Mouse (Mus musculus): ENCODE data around the gene Upk3b. TPM values are rescaled to one million over a fixed set of nuclear protein-coding genes. Genes with fewer than 3 reads are reported as not detected.

The Upk3b gene
- 0.13 and 0.24 TPM in 2 replicates for polyA plus RNA-seq (2016; fragmentation: Nextera tagmentation; extraction: Ambion mirVana)

DNA sequence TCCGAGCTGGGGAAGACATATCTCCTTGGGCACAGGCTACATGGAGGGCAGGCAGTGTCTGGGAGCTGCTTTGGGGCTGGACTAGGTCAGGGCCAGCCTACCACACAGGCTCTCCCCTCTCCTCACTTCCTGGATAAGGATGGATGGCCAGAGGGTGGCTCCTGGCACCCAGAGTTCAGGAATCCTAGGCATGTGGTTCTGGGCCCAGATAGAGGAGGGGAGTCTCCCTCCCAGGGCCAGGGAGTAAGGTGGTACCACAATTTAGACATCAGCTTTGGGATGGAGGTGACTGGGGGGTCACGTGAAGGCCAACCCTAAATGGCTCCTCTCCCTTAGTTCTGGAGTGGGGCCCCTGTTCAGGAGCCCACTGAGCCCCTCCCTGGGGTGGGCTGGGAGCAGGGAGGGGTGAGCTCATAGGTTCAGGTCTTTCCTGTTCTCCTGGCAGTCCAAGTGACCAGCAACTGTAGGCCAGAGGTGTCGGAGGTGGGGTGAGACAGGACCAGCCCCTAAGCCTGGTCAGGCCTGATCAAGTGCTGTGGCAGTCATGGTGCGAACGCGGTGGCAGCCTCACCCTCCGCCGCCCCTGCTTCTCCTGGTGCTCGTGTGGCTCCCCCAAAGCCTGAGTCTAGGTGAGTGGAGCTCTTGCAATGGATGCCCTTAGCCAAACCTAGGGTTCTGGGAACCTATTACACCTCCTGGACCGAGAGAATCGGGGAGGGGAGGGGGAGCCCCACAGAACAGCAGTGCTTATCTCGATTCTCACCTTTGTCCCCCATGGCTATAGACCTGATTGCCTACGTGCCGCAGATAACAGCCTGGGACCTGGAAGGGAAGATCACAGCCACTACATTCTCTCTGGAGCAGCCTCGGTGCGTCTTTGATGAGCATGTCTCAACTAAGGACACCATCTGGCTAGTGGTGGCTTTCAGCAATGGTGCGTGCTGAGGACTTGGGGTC lies at the start of gene Upk3b:
Gene Upk3b (plus strand): TSS at position 239 of the 957 bp plus-strand sequence.
- Histone ChIP-seq H3K9ac (replicated peaks) (no peak within 1 kb of the TSS), H3K27me3 (no peaks in the 10 kb centered on the region), H3K4me2 (no peak within 1 kb of the TSS), H3K4me1 (replicated peaks) (no peaks in the 10 kb centered on the region), H3K36me3 (no peaks in the 10 kb centered on the region; the same call in 1 of the 2 replicates), H3K4me3 (replicated peaks) (no peak within 1 kb of the TSS), H3K9me3 (no peaks in the 10 kb centered on the region), H3K27ac (no peak within 1 kb of the TSS)
- ATAC-seq (ENCODE audit: insufficient number of reproducible peaks, insufficient read depth, low FRiP score, low TSS enrichment, low read depth): no peak
- 69% methylated on average over 17 of the region's 17 CpGs for WGBS

DNA sequence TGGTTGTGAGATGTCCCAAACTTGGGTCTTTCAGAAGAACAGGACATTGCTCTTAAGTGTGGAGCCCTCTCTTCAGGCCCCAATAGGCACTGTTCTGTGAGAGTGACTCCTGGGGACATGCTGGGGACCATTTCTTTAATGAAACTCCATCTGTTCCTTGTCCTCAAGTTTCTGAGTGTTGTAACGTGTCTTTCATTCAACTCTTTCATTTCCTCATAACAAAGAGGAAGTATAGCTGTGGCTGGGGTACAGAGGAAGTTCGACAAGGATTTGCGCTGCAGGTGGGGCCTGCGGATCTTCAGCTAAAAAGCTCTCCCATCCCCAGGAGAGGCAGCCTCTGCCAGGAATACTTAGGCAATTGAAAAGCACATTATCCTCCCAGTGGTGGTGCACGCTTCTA lies 47.7 kb upstream of the Upk3b start:
- Histone ChIP-seq H3K4me3 (replicated peaks) (no peak overlapping the region), H3K27me3 (no peaks in the 10 kb centered on the region), H3K27ac (no peak overlapping the region), H3K36me3 (no peaks in the 10 kb centered on the region), H3K4me2 (no peak overlapping the region), H3K4me1 (replicated peaks) (peaks cover 5% of the 10 kb centered on the region), H3K9me3 (no peaks in the 10 kb centered on the region), H3K9ac (replicated peaks) (no peak overlapping the region)
- 68% methylated on average over 5 of the region's 5 CpGs for WGBS
- ATAC-seq (ENCODE audit: insufficient number of reproducible peaks, insufficient read depth, low FRiP score, low TSS enrichment, low read depth): no peak

DNA sequence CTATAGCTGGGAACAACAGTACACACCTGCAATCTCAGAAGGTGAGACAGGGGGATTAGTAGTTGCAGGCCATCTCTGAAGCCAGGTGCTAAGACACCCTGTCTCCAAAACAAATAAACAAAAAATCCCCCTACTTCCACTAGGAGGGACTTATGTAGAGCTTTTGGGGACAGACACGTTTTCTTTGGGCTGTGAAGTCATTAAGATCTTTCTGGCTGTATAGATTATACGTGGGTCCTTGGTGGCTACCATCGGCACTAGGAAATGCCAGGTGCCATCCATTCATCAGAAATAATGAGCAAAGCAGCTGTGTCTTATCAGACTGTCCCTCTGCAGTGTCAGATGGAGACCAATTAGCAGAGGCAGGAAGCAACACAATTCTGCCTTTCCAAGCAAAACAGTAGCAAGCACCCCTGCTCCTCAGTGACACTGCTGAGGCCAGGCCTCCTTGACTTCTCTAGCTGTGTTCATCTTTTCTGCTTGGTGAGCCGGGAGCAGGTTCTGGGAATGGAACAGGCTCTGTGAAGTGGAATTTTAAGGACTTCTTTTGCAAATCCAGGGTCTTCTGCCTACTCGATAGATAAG lies 44.8 kb upstream of the Upk3b start:
- H3K27me3 ChIP-seq: no peaks in the 10 kb centered on the region
- H3K4me3 ChIP-seq (replicated peaks): no peak overlapping the region
- H3K27ac ChIP-seq: no peak overlapping the region
- H3K9ac ChIP-seq (replicated peaks): no peak overlapping the region
- no peak overlapping the region for H3K4me2 ChIP-seq
- H3K4me1 ChIP-seq (replicated peaks): peaks cover 16% of the 10 kb centered on the region
- no peak for ATAC-seq (ENCODE audit: insufficient number of reproducible peaks, insufficient read depth, low FRiP score, low TSS enrichment, low read depth)
- whole genome bisulfite sequencing: 56% methylated on average over 5 of the region's 5 CpGs
- no peaks in the 10 kb centered on the region for H3K9me3 ChIP-seq
- H3K36me3 ChIP-seq: peaks cover 22% of the 10 kb centered on the region

DNA sequence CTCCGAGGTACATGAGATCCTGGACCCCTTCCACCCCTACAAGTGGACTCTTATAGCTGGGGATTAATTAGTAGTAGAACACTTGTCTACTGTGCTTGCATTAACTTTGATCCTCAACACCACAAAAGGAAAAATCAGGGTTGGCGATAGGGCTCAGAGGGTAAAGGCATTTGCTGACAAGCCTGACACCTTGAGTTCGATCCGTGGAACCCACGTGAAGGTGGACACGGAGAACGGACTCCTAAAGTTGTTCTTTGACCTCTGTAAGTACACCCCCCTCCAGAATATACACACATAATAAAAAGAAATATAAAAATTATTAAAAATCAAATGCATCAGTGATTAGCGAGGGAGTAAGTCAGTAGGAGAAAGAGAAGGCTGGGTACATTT lies 44.0 kb upstream of the Upk3b start:
- peak; percentile 54; the same call in 1 of the 2 replicates for ATAC-seq (ENCODE audit: insufficient number of reproducible peaks, insufficient read depth, low FRiP score, low TSS enrichment, low read depth)
- WGBS: 62% methylated on average over 8 of the region's 8 CpGs

DNA sequence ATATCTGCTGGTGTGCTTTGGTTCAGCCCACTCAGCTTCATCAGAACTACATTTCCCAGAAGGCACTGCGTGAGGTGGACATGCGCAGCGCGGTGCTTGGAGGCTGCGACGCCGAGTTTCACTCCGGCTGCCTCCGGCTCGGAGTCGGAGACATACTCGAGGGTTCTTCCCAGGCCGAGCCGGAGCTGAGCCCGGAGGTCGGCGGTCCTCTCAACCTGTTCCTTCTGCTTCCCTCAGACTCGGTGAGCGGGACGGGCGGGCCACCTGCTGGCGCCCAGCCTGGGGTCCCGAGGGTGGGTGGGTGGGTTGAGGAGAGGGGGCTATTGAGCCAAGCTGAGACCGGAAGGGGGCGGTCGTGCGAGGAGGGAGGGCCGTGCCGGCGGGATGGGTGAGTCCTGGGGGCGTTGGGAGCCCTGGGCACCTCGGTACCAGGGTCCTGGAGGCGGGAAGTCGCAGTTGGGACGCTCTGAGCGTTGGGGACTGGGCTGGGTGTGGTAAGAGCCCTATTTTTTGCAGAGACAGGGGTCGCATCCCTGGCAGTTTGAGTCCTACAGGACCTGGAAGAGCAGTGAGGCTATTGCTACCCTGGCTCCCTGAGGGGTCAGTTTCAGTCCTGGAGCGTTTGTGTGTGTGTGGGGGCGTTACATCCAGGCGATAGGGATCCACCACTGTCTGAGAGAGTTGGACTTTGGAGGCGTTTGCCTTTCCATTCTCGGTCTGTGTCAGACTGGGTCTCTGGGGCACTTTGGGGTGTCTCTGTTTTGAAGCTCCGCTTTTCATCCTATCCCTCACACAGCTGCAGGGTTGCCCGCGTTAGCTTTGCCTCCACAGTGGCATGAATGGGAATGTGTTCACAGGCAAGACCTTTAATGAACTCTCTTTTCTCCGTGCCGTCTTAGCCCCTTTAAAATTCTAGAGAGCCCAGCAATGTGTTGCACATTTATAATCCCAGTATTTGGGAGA lies 43.3 kb upstream of the Upk3b start, which contains the start of gene Dtx2:
Gene Dtx2 (plus strand): TSS at position 76 of the 963 bp plus-strand sequence.
- Histone ChIP-seq H3K4me1 (replicated peaks) (peaks cover 16% of the 10 kb centered on the region), H3K9ac (replicated peaks) (peak within 1 kb of the TSS; percentile 86), H3K4me2 (peak within 1 kb of the TSS; percentile 80), H3K27me3 (no peaks in the 10 kb centered on the region), H3K27ac (peak within 1 kb of the TSS; percentile 90), H3K9me3 (no peaks in the 10 kb centered on the region), H3K36me3 (peaks cover 38% of the 10 kb centered on the region), H3K4me3 (replicated peaks) (peak within 1 kb of the TSS; percentile 80)
- WGBS: under 1% methylated on average over 47 of the region's 47 CpGs
- ATAC-seq (ENCODE audit: insufficient number of reproducible peaks, insufficient read depth, low FRiP score, low TSS enrichment, low read depth): peak; percentile 88

More for the DNA sequence above, 44.0 kb upstream of the Upk3b start:
- no peak overlapping the region for H3K9ac ChIP-seq (replicated peaks)
- H3K27ac ChIP-seq: no peak overlapping the region
- peaks cover 31% of the 10 kb centered on the region for H3K36me3 ChIP-seq
- peaks cover 16% of the 10 kb centered on the region for H3K4me1 ChIP-seq (replicated peaks)
- H3K4me3 ChIP-seq (replicated peaks): peak overlapping the region; percentile 80
- H3K4me2 ChIP-seq: no peak overlapping the region
- H3K9me3 ChIP-seq: no peaks in the 10 kb centered on the region
- H3K27me3 ChIP-seq: no peaks in the 10 kb centered on the region

DNA sequence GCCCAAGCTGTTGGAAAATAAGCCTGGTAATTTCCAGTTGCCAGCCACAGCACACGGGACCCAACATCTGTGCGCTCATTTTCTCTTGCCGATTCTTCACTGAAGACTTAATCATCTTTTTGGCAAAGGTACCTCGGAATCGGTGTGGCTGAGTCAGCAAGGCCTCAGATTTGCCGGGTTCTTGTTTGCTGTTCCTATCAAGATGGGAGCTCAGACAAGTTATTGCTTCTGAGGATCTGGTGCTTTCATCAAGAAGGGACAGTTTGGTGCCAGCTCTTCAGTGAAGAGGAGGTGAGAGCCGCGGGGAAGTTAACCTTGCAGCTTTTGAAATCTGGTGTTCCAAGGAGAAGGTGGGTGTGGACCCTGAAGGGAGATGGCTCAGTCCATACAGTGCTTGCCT lies 42.1 kb upstream of the Upk3b start:
- Histone ChIP-seq H3K4me3 (replicated peaks) (no peak overlapping the region), H3K4me1 (replicated peaks) (peaks cover 16% of the 10 kb centered on the region), H3K9me3 (no peaks in the 10 kb centered on the region), H3K36me3 (peaks cover 49% of the 10 kb centered on the region), H3K27me3 (no peaks in the 10 kb centered on the region), H3K9ac (replicated peaks) (no peak overlapping the region), H3K27ac (no peak overlapping the region), H3K4me2 (peak overlapping the region; percentile 80; the same call in 1 of the 2 replicates)
- ATAC-seq (ENCODE audit: insufficient number of reproducible peaks, insufficient read depth, low FRiP score, low TSS enrichment, low read depth): no peak
- 90% methylated on average over 8 of the region's 8 CpGs for WGBS

DNA sequence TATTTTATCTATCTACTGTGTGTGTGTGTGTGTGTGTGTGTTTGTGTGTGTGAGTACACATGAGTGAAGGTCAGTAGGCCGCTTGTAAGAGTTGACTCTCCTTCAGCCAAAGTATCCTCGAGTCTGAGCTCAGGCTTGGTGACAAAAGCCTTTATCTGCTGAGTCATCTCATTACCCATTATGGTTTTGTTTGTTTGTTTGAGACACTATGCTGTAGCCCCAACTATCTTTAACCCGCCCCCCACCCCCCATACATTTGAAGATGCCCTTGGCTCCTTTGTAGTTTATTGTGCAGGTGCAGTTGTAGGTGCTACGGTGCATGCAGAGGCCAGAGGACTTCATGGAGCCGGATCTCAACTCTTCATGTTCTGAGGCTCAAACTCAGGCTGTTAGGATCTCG lies 37.1 kb upstream of the Upk3b start:
- Histone ChIP-seq H3K36me3 (peaks cover 68% of the 10 kb centered on the region), H3K4me2 (no peak overlapping the region), H3K4me1 (replicated peaks) (peaks cover 38% of the 10 kb centered on the region), H3K27me3 (no peaks in the 10 kb centered on the region), H3K27ac (no peak overlapping the region), H3K9ac (replicated peaks) (no peak overlapping the region), H3K9me3 (no peaks in the 10 kb centered on the region), H3K4me3 (replicated peaks) (no peak overlapping the region)
- ATAC-seq (ENCODE audit: insufficient number of reproducible peaks, insufficient read depth, low FRiP score, low TSS enrichment, low read depth): no peak
- WGBS: 93% methylated on average over 6 of the region's 6 CpGs

DNA sequence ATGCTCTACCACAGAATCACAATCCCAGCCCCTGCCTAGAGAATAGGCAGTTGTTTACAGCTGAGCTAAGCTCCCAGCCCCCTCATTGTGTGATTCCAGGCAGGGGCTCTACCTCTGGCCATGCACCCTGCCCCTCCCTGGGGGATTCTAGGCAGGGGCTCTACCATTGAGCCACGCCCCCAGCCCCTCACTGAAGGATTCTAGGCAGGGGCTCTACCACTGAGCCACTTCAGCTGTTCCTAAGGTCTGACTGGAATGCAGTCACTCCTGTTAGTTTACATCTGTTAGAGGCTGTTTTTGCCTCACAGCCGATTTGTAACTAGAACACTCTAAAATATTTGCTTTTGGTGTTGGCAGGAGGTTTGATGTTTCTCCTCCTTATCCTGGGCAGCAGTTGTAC lies 36.0 kb upstream of the Upk3b start:
- Histone ChIP-seq H3K4me2 (no peak overlapping the region), H3K27me3 (no peaks in the 10 kb centered on the region), H3K4me3 (replicated peaks) (no peak overlapping the region), H3K4me1 (replicated peaks) (peaks cover 34% of the 10 kb centered on the region), H3K9ac (replicated peaks) (no peak overlapping the region), H3K36me3 (peaks cover 58% of the 10 kb centered on the region), H3K9me3 (no peaks in the 10 kb centered on the region), H3K27ac (peak overlapping the region; percentile 62)
- 72% methylated on average over 2 of the region's 2 CpGs for WGBS
- no peak for ATAC-seq (ENCODE audit: insufficient number of reproducible peaks, insufficient read depth, low FRiP score, low TSS enrichment, low read depth)

DNA sequence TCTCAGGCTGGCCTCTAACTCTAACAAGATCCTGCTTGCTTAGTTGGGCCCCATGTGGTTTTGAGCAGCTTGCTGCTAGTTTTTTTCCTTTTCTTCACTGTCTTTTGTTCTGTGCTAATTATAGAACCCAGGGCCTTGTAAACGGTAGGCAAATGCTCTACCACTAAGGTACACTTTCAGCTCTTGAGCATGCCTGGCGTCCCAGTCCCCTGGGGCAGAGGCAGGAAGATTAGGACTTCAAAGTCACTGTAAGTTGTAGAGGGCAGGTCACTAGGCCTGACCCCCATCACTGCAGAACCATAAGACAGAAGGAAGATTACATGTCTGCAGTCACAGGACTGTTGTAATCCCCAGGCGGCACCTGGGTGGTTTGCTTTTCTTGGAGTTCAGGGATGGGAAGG lies 35.5 kb upstream of the Upk3b start:
- Histone ChIP-seq H3K9ac (replicated peaks) (no peak overlapping the region), H3K9me3 (no peaks in the 10 kb centered on the region), H3K4me2 (no peak overlapping the region), H3K4me1 (replicated peaks) (peaks cover 35% of the 10 kb centered on the region), H3K27ac (peak overlapping the region; percentile 62), H3K4me3 (replicated peaks) (no peak overlapping the region), H3K36me3 (peaks cover 54% of the 10 kb centered on the region), H3K27me3 (no peaks in the 10 kb centered on the region)
- no peak for ATAC-seq (ENCODE audit: insufficient number of reproducible peaks, insufficient read depth, low FRiP score, low TSS enrichment, low read depth)
- WGBS: 15% methylated on average over 3 of the region's 3 CpGs

DNA sequence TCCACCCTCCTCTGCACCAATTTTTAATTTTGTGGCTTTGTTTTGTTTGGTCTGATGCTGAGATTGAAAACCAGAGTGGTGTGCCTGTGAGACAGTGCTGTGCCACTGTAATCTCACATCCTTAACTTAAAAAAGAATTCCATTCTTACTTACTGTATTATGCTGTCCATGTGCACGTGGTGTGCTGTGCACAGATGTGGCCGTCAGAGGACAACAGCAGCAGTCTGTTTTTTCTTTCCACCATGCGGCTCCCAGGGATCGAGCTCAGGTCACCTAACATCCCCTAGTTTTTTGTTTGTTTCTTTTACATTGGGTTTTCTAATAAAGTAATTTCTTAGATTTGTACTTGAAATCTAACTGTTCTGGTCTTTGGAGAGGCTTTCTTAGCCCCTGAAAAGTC lies 33.8 kb upstream of the Upk3b start:
- no peak for ATAC-seq (ENCODE audit: insufficient number of reproducible peaks, insufficient read depth, low FRiP score, low TSS enrichment, low read depth)
- H3K9me3 ChIP-seq: no peaks in the 10 kb centered on the region
- H3K4me3 ChIP-seq (replicated peaks): no peak overlapping the region
- H3K27me3 ChIP-seq: no peaks in the 10 kb centered on the region
- no peak overlapping the region for H3K9ac ChIP-seq (replicated peaks)
- no peak overlapping the region for H3K4me2 ChIP-seq
- peaks cover 45% of the 10 kb centered on the region for H3K36me3 ChIP-seq
- 60% methylated on average over 4 of the region's 4 CpGs for WGBS
- H3K27ac ChIP-seq: peak overlapping the region; percentile 60
- peaks cover 35% of the 10 kb centered on the region for H3K4me1 ChIP-seq (replicated peaks)
